Mouse (Mus musculus) small intestine, adult 2 months (tissue): ENCODE measurements around the gene Espnl.

Source experiments
- CTCF ChIP-seq: fragments of 200-500 bp; IDR thresholded peaks from 2 replicates; pipeline ENCODE4 v1.5.1; 2012; ENCODE audit warnings: low read depth, mild to moderate bottlenecking, control low read depth, inconsistent platforms, low read length, moderate library complexity, mixed read lengths; ENCODE audit not compliant: insufficient replicate concordance, insufficient read length; ENCODE audit errors: extremely low read depth
- POLR2A ChIP-seq: fragments of 200-500 bp; IDR thresholded peaks from 2 replicates; pipeline ENCODE4 v1.6.1; 2012; ENCODE audit warnings: low read depth, mild to moderate bottlenecking, control low read depth, inconsistent platforms, low read length, moderate library complexity

DNA sequence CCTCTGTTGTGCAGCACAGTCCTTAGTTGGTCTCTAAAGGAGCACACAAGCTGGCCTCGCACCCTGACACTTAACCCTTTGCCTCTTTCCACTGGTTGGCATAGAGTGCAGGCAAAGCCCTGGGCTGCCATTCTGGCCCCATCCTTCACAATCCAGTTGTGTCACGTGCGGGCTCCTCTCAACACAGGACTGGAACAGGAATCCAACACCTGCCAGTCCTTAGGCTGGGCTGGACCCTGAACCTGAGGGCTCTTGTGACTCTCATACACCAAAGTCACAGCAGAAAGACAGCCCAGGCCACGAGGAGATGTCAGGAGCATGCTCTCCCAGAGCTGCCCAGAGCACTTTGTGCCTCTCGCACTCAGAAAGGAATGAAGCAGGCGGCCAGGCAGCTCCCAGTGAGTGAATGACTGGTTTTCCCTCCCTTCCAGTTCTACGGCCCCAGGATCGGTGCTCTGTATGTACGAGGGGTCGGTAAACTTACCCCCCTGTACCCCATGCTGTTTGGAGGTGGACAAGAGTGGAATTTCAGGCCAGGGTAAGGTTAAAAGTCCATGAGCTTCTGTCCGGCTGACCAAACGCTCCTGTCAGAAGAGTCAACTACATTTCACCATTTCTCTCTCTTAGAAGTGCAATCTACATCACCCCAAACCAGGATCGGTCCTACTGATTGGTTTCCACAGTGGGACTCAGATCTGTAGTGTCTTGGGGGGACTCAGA, 12.3 kb upstream of the Espnl start:
- TF ChIP-seq POLR2A, result no peak
- TF ChIP-seq CTCF, result no peak
